Comparison of ENCODE assay signal across 8 mouse cellular contexts in genomic region chr2:84650464-84651195, GRCm38 (mm10). TPM values are rescaled to one million over a fixed set of nuclear protein-coding genes. Genes with fewer than 3 reads are reported as not detected.
DNase-seq lines count a peak whose midpoint lies in the region; ATAC-seq lines count a peak whose summit lies in the region.

TSS of gene Ctnnd1 (minus strand) at chr2:84650765.

- no peaks in the 10 kb centered on the region for H3K36me3 ChIP-seq in intestine, embryonic 15.5 days

- H3K4me3 ChIP-seq in intestine, embryonic 15.5 days (replicated peaks), result peak within 1 kb of the TSS; percentile 61

- ATAC-seq in intestine, embryonic 15.5 days, result peak; percentile 98
- ATAC-seq in megakaryocyte-erythroid progenitor cell, adult 5-6 weeks (replicated peaks; ENCODE audit: low FRiP score, low TSS enrichment, poor library complexity, severe bottlenecking), result peak; percentile 95

- no peaks in the 10 kb centered on the region for H3K9me3 ChIP-seq in intestine, embryonic 15.5 days

- H3K9ac ChIP-seq in intestine, embryonic 15.5 days, result peak within 1 kb of the TSS; percentile 81

- H3K27me3 ChIP-seq in intestine, embryonic 15.5 days (replicated peaks), result no peaks in the 10 kb centered on the region

- WGBS in intestine, embryonic 15.5 days, result under 1% methylated on average over 15 of the region's 15 CpGs

- peak; percentile 19 for DNase-seq in spleen, adult 12 weeks (ENCODE audit: low spot score)
- DNase-seq in spleen, adult 18-20 months, result no peak
- peak; percentile 84 for DNase-seq in embryo, embryonic 9.5 days (ENCODE audit: extremely low spot score)
- DNase-seq in gastrocnemius, postnatal 36 days, result peak; percentile 64 to 83
- peak; percentile 87 to 94 for DNase-seq in left cerebral cortex, postnatal 14 days (ENCODE audit: low spot score in 2 of 2)
- DNase-seq in skeletal muscle tissue, adult 2 months (ENCODE audit: low read depth, low spot score), result peak; percentile 96

- peak within 1 kb of the TSS; percentile 96 for H3K27ac ChIP-seq in intestine, embryonic 15.5 days

- intact Hi-C loops in gastrocnemius, postnatal 36 days (cut with DNase I), result no loop called here
- intact Hi-C loops in left cerebral cortex, postnatal 14 days (cut with DNase I), result no loop called here

- H3K4me2 ChIP-seq in intestine, embryonic 15.5 days (replicated peaks), result peak within 1 kb of the TSS; percentile 59

- H3K4me1 ChIP-seq in intestine, embryonic 15.5 days (replicated peaks), result 0 out of 2 replicates have a peak, but pooled peaks cover 6% of the 10 kb centered on the region

RNA-seq across cellular contexts. Expression of gene Ctnnd1, which starts in this region (rescaled TPM):
- 10 to 100 TPM; 28.8 to 29.9 TPM for total RNA-seq in gastrocnemius, postnatal 36 days (2021)
- polyA plus RNA-seq in intestine, embryonic 15.5 days (2015; fragmentation: Nextera tagmentation; extraction: Ambion mirVana), result 60.7 and 64.4 TPM in 2 replicates
- total RNA-seq in left cerebral cortex, postnatal 14 days (2021), result 10 to 100 TPM; 65.6 to 76.0 TPM
- total RNA-seq in megakaryocyte-erythroid progenitor cell, adult 5-6 weeks (2014; fragmentation: Nextera tagmentation), result 24.2 and 27.2 TPM in 2 replicates
- total RNA-seq in megakaryocyte-erythroid progenitor cell, adult 5-6 weeks (2017), result 14.9 and 20.1 TPM in 2 replicates

Comparison
In these comparisons a context has a peak if more than half of its experiments do, and no peak if none do; other contexts are left out.
1. DNase-seq: peak in spleen, adult 12 weeks (single experiment), embryo, embryonic 9.5 days (single experiment), gastrocnemius, postnatal 36 days (2 of 2), left cerebral cortex, postnatal 14 days (2 of 2) and skeletal muscle tissue, adult 2 months (single experiment); none in spleen, adult 18-20 months (0 of 2).